Mouse (Mus musculus) activated CD4-positive, CD25-positive, alpha-beta regulatory T cell, adult 4 months (primary cell): ENCODE measurements around the gene Abcc10. TPM values are rescaled to one million over a fixed set of nuclear protein-coding genes. Genes with fewer than 3 reads are reported as not detected.

Source experiments
- ATAC-seq: one replicate; pipeline ENCODE4 v1.8.0; 2017
- polyA plus RNA-seq, 2 experiments: library from polyadenylated mRNA; unstranded; fragments of 100-300 nt; shearing (Covaris generic); gene quantifications; one replicate each; pipeline ENCODE4 v1.2.1; 2017

Gene Abcc10
- 1 to 10 TPM; 2.4 to 4.3 TPM for polyA plus RNA-seq

- ATAC-seq: peak; percentile 95
These were observed at the start of gene Abcc10 for GRCm38 (mm10) chr17:46327906-46328534. Gene Abcc10 (minus strand): TSS chr17:46328352.

DNA sequence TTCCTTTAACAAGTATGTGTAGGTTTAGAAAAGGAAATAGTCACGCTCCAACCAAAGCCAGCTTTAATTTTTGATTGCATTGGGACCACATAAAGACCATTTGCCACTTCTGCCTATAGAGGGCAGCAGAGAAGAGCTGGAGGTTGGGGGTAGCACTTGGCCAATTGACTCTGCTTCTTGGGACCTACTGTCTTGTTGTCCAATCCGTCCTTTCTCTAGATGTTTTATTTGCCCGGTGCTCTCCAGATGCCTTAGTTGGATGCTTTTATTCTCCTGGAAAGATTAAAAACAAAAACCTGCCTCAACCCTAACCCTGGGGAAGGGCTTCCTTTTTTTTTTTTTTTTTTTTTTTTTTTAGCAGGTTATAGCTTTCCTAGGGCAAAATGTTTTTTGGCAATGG, 43.6 kb upstream of the Abcc10 start:
- peak; percentile 43 for ATAC-seq

DNA sequence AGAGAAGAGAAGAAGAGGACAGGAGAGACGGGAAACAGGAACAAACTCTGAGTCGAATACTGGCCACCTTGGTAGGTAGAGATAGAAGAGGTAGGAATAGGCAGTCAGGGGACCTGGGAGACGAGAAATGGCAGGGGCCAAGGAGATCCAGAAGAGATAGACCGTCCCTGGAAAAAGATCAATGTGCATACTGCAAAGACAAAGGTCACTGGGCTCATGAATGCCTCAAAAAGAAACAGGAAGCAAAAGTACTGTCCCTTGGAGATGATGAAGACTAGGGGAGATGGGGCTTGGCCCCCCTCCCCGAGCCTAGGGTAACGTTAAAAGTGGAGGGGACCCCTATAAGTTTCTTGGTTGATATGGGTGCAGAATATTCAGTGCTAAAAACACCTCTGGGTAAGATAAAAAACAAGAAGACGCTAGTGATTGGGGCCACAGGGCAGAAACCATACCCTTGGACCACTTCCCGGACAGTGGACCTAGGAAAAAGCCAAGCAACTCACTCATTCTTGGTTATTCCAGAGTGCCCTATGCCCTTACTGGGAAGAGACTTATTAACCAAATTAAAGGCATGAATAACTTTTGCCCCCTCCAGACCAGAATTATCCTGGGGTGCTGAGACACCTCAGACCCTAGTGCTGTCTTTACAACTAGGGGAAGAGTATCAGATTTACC, 23.0 kb upstream of the Abcc10 start:
- no peak for ATAC-seq

DNA sequence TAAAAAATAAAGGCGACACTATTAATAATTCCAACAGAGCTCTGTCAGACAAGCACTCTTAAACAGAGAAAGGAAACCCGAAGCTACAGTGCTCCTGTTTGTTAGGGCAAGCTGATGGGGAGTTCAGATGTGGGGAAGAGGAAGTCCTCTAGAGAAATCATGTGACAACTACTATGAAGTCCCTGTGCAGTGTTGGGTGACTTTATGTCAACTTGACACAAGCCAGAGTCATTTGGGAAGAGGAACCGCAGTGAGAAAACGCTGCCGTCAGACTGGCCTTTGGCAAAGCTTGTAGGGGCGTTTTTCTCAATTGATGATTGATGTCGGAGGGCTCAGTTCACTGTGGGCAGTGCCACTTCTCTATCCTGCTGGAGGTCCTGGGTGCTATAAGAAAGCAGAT, 13.1 kb upstream of the Abcc10 start:
- no peak for ATAC-seq

DNA sequence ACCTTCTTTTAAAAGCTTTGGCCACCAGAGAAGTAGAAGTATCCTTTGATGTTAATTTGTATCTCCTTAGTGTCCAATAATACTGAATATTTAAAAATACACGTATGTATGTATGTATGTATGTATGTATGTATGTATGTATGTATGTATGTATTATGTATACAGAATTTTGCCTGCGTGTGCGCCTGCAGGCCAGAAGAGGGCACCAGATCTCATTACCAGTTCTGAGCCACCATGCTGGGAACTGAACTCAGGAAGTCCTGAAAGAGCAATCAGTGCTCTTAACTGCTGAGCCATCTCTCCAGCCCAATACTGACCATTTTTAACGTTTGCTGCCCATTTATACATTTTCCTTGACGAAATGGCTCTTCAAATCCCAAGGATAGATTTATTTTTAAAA, 8.3 kb upstream of the Abcc10 start:
- no peak for ATAC-seq

GRCm38 (mm10) chr17:46328723-46329122, 571 bp upstream of the Abcc10 start:
- no peak for ATAC-seq

DNA sequence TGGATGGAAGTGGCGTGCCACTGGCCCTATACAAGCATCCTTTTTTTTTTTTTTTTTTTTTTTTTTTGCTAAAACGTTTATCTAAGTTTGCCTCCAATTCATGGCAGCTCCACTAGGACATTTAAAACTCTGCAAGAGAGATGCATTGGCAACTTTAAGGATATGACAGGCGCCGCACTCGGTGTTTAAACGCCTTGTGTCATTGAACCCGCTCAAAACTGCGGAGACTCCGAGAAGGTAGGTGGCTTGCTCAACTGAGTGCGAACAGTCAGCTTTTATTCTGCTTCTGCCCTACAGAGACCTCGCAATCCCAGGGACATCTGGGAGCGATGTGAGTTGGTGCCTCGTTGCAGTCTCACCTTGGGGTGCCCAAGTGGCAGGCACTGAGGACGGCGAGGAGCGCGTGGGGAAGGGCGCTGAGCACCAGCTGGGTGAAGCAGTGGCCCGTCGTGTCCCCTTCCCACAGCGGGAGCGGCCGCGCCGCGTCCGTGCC, 693 bp downstream of the Abcc10 start:
- no peak for ATAC-seq

DNA sequence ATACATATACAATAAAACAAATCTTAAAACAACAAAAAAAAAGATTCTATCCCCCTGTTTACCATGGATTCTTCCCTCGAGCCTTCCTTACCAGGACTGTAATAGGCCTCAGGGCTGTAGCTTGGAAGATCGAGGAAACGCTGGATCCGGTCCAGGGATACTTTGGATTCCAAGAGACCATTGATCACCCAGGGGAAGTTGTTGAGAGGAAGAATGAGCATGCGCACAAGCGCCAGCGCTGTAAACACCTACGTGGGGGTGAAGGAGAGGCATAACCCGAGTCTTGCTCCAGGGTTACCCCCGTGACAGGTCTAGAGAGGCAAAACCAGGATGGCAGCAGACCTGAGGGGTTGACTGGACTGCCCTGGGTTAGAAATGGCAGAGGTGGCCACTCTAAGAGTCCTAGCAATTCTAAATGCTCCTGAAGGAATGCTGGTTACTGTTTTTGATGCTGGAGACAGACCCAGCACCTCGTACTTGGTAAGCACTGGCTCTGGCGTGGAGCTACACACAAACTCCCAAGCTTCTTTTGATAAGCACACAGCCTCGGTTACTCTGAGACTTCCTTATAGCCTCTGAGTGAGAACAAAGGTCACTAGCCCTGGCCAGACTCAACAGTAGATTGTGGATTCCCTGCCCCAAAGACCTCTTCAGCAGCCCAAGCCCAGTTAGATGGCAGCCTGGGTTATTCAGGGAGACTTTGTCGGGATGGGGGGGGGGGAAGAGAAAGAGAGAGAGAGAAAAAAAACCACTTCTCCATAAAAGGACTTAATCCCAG, 5.9 kb downstream of the Abcc10 start:
- no peak for ATAC-seq

- ATAC-seq: no peak
These were observed 7.7 kb downstream of the Abcc10 start for GRCm38 (mm10) chr17:46320492-46320891.

GRCm38 (mm10) chr17:46315813-46316212, 12.3 kb downstream of the Abcc10 start:
- ATAC-seq: no peak

- no peak for ATAC-seq
These were observed 14.9 kb downstream of the Abcc10 start for GRCm38 (mm10) chr17:46313135-46313715.

- ATAC-seq: no peak
These were observed 17.6 kb downstream of the Abcc10 start for GRCm38 (mm10) chr17:46310515-46310914.

DNA sequence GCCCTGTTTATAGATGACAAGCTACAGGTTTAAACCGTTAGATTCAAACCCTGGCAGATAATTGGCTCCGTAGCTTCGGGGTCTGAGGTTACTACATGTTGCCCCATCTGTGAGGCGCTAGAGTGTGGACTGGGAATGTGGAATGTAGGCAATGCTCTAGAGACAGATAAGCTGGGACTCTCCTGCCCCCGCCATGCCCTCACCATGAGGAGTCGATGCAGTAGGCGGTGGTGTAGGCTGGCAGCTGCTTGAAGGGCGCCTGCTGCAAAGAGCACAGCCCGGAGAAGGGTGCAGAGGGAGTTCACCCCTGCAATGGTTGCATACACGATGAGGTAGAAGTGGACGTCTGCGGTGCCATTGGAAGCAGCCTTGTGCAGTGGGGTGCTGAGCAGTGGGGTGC, 18.3 kb downstream of the Abcc10 start:
- ATAC-seq: no peak

DNA sequence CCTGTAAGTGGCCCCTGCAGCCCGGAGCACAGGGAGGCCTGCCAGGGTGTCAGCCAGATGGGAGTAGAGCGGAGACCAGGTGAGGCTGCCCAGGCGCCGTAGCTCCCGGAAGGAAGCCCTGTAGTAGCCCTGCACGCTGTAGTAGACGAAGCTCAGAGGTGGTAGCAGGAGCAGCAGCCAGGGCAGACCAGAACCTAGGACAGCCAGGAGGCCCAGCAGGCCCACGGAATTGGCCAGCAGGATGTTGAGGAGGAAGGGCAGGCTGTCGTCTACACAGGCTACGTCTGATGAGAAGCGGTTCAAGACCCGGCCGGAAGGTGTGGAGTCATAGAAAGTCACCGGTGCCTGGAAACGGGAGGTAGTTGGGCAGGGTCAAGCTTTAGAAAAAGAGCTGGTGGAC, 21.2 kb downstream of the Abcc10 start:
- no peak for ATAC-seq

DNA sequence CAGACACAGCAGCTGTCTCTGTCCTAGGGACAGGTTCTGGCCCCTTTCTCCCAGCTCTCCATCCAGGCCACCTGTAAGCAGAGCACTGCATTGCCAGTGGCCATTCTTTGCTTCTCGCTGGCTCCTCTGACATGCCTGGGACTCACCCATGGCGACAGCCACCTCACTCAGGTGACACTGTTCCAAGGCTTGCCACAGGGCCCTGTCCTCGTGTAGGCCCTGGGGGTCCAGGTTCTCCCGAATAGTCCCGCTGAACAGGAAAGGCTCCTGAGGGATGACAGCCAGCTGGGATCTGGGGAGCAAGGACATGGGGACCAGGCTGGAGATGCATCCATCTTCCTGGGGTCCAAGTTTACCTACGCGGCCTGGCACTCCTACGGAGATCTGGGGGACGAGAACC, 24.0 kb downstream of the Abcc10 start:
- ATAC-seq: no peak

DNA sequence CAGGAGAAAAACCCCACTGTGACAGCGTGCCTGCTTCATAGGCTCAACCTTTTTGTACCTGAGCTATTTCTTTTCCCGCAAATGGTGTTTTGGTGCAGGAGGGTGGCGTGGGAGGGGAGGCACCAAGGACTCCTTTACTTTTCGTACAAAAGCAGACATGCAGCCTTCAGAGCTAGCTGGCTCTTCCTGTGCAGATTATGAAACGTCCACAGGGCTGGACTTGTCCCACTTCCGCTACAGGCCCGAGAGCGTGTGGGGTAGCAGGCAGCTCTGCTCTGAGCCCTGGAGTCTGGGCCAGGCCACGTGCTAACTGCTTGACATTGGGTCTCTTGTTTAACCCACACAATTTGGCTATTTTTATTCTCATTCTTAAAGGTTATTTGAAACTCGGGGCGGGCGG, 26.3 kb downstream of the Abcc10 start:
- ATAC-seq: no peak

GRCm38 (mm10) chr17:46298220-46298913, 29.8 kb downstream of the Abcc10 start:
- peak; percentile 78 for ATAC-seq

- peak; percentile 18 for ATAC-seq
These were observed 30.6 kb downstream of the Abcc10 start, which contains the start of gene Dlk2 for GRCm38 (mm10) chr17:46297364-46298219. Gene Dlk2 (plus strand): TSS chr17:46297421.

GRCm38 (mm10) chr17:46297028-46297363, 31.2 kb downstream of the Abcc10 start:
- ATAC-seq: peak; percentile 18

DNA sequence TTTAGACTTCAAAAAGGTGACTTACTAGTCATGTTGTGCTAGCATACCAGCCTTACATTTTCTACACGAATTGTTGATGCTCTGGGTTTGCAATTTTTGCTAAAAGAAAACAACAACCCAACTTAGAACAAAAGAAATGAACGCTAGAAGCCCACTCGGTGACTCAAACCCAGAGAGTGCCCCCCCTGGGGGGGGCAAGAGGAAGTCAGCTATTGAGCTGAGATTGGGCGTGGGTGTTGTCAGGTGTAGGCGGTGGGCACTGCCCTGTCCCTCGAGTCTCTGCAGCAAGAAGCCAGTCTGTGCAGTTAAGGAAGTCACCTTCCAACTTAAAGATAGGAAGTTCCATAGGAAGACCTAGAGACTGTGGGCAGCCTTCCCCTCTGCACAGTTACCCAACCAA, 31.6 kb downstream of the Abcc10 start:
- peak; percentile 24 for ATAC-seq

DNA sequence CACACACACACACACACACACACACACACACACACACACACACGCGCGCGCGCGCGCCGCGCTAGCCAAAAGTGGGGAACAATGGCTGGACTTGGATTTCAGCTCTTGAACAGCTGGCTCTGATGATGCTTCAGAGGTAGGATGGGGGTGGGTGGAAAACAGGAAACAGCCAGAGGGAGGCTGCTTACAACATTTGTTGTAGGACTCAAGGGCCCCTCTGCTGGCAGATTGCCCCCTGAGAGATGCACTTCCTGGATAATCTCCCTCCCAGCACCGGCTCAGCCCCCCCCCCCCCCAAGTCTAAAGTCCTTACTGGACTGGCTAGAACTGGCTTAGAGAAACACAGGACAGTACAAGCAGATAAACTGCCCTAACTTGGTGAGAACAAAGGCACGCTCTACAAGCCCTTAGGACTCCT, 40.5 kb downstream of the Abcc10 start:
- no peak for ATAC-seq

- no peak for ATAC-seq
These were observed 42.7 kb downstream of the Abcc10 start for GRCm38 (mm10) chr17:46285407-46285806.
